Mouse (Mus musculus) liver, embryonic 15.5 days (tissue): Measurements from ENCODE around the gene Gsto2. TPM values are rescaled to one million over a fixed set of nuclear protein-coding genes. Genes with fewer than 3 reads are reported as not detected.
"Not testable (repeated sequence)": the region's sequence is repeated elsewhere in the genome, so short reads cannot be mapped to it uniquely, and the experiment has no call there.

Source experiments
- ATAC-seq: fragments of 200-750 bp; cut with Nextera tagmentation; 2 replicates; pipeline ENCODE4 v1.8.0; 2017; ENCODE audit warnings: moderate number of reproducible peaks, mild to moderate bottlenecking, moderate library complexity; ENCODE audit not compliant: insufficient read depth
- H3K27ac ChIP-seq: fragments of 300-500 bp; sonication (generic); replicated peaks from 2 replicates; pipeline ENCODE4 v1.5.1; 2015; ENCODE audit warnings: mild to moderate bottlenecking, inconsistent platforms
- H3K27me3 ChIP-seq: fragments of 300-500 bp; sonication (generic); 2 replicates; pipeline ENCODE4 v1.6.1; 2015; ENCODE audit warnings: mild to moderate bottlenecking, inconsistent platforms
- H3K36me3 ChIP-seq: fragments of 300-500 bp; sonication (generic); replicated peaks from 2 replicates; pipeline ENCODE4 v1.6.1; 2015; ENCODE audit warnings: moderate library complexity, mild to moderate bottlenecking, inconsistent platforms
- H3K4me1 ChIP-seq: fragments of 300-500 bp; sonication (generic); replicated peaks from 2 replicates; pipeline ENCODE4 v1.6.1; 2015; ENCODE audit warnings: inconsistent platforms
- H3K4me2 ChIP-seq: fragments of 300-500 bp; sonication (generic); 2 replicates; pipeline ENCODE4 v1.6.1; 2015; ENCODE audit warnings: moderate library complexity, mild to moderate bottlenecking, inconsistent platforms
- H3K4me3 ChIP-seq: fragments of 300-500 bp; sonication (generic); replicated peaks from 2 replicates; pipeline ENCODE4 v1.5.1; 2015; ENCODE audit warnings: mild to moderate bottlenecking, inconsistent platforms
- H3K9ac ChIP-seq: fragments of 300-500 bp; sonication (generic); 2 replicates; pipeline ENCODE4 v1.6.1; 2015; ENCODE audit warnings: moderate library complexity, mild to moderate bottlenecking, inconsistent platforms
- H3K9me3 ChIP-seq: fragments of 300-500 bp; sonication (generic); replicated peaks from 2 replicates; pipeline ENCODE4 v1.6.1; 2016; ENCODE audit warnings: inconsistent platforms
- WGBS: fragments of 180-500 bp; shearing (Covaris S2); methylation state at CpG from one replicate; pipeline ENCODE4 v1.1.7; 2015; ENCODE audit warnings: mixed read lengths; ENCODE audit not compliant: insufficient replicate concordance; 5-methylcytosine and 5-hydroxymethylcytosine counted together
- polyA plus RNA-seq: library from polyadenylated mRNA; unstranded; fragments of >200 nt; fragmentation: Nextera tagmentation; extraction: Ambion mirVana; gene quantifications from 2 replicates; pipeline ENCODE4 v1.2.1, GENCODE M21; 2015

Gsto2 gene
- polyA plus RNA-seq, 1 experiment from 2014 or later, result 0.13 TPM

DNA sequence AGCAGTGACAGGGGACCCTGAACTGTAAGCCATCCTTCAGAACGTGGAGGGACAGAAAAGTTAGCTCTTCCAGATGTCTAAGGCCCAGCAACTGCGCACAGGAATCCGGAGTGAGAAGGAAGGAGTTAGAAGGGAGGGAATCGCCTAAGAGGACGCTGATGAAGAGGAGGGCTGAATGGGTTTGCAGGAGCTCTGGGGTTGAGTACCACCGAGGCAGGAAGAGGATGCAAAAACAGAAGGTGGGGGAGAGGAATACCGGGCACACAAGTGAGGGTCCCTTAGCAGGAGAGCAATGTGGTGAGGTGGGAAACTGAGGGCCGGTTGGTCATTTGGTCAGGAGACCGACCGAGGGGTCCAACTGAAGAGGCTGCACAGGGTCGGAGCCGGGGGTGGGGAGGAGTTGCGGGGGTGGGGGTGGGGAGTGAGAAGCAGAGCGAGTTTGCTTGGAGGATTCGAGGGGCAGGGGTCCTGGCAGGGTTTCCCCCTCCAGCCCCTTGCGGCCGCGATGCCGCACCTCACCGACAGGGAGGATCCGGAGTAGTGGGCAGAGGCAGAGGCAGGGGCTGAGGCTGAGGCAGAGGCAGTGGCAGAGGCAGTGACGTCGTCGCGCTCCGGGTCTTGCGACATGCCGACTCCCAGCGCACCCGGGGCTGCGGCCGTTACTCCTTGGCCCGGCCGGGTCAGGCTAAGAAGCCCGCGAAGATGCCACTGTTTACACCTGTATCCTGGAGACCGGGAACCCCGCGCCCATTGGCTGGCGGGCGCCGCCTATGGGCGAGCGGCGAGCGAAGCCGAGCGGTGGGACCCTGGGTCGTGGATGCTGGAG, 28.4 kb upstream of the Gsto2 start:
- H3K27me3 ChIP-seq, result peaks cover 37% of the 10 kb centered on the region
- no peak overlapping the region for H3K9ac ChIP-seq
- H3K4me3 ChIP-seq, result peak overlapping the region; percentile 31
- 4% methylated on average over 49 of the region's 49 CpGs for WGBS
- H3K27ac ChIP-seq, result no peak overlapping the region
- H3K9me3 ChIP-seq, result no peaks in the 10 kb centered on the region
- H3K4me1 ChIP-seq, result peaks cover 9% of the 10 kb centered on the region; the same call in 1 of the 2 replicates
- no peaks in the 10 kb centered on the region for H3K36me3 ChIP-seq
- ATAC-seq, result no peak
- H3K4me2 ChIP-seq, result peak overlapping the region; percentile 65

GRCm38 (mm10) chr19:47837527-47837901, 27.8 kb upstream of the Gsto2 start:
- no peaks in the 10 kb centered on the region for H3K36me3 ChIP-seq
- H3K4me1 ChIP-seq, result peaks cover 9% of the 10 kb centered on the region; the same call in 1 of the 2 replicates
- H3K9ac ChIP-seq, result no peak overlapping the region
- no peaks in the 10 kb centered on the region for H3K9me3 ChIP-seq
- no peak overlapping the region for H3K27ac ChIP-seq
- ATAC-seq, result no peak
- peaks cover 37% of the 10 kb centered on the region for H3K27me3 ChIP-seq
- 2% methylated on average over 6 of the region's 6 CpGs for WGBS
- H3K4me3 ChIP-seq, result peak overlapping the region; percentile 31
- peak overlapping the region; percentile 65 for H3K4me2 ChIP-seq

DNA sequence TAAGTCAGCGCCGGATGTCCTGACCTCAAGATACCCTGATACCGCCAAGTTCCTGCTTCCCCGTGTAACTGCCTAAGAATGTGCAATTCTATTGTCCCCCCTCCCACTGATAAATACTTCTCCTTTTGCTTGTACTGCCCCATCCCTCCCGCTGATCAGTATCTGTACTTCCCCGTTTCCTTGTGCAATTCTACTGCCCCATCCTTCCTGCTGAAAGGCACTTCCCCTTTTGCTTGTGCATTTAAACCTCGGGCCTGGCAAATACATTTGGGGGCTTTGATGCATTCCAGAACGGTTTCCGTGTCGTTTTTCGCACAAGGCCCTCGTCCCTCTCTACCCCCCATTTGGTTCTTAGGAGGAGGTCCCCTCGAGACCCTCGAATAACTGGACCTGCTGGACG, 24.1 kb upstream of the Gsto2 start:
- 37% methylated on average over 15 of the region's 15 CpGs for WGBS
- not testable (repeated sequence) for H3K36me3 ChIP-seq, H3K4me2 ChIP-seq, H3K9me3 ChIP-seq, H3K9ac ChIP-seq, H3K27ac ChIP-seq, ATAC-seq, H3K4me3 ChIP-seq, H3K4me1 ChIP-seq
- peaks cover 27% of the 10 kb centered on the region for H3K27me3 ChIP-seq

DNA sequence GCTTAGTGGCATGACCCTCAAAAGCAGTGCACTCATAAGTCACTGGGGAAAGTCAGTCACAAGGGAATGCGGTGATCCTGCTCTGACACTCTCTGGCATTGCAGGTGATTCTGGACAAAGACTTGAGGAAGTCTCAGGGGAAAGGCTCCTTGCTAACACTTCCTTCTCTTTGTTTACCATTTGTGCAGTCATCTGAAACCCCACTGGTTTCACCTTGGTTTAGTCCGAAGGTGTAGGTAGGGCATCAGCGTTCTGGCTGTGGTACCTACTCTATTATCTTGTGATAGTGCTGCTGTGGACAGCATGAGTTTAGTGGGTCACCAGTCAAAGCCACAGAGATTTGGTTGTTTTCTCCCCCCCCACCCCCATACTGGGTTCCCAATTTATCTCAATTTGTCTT, 15.6 kb upstream of the Gsto2 start:
- Histone ChIP-seq H3K36me3 (no peaks in the 10 kb centered on the region), H3K9ac (no peak overlapping the region), H3K27me3 (peaks cover 12% of the 10 kb centered on the region), H3K9me3 (no peaks in the 10 kb centered on the region), H3K27ac (no peak overlapping the region), H3K4me3 (no peak overlapping the region), H3K4me2 (no peak overlapping the region), H3K4me1 (peaks cover 10% of the 10 kb centered on the region)
- WGBS, result 80% methylated on average over 3 of the region's 3 CpGs
- no peak for ATAC-seq

DNA sequence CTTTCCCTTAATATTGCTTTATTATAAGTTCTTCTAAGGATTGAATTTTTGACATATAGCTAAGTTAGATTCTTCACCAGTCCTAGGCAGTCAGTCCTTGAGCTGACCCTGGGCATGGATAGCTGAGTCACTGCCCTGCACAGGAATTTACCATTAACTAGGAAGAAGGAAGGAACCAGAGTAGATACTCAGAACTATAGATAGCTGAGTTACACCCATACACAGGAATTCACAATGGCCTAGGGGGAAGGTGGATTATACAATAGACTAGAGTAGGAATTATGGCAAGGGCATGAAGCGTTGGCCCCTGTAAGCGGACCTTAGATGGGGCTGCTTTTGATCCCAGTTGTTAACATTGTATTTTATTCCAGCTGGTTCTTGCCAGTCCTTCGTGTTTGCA, 13.2 kb upstream of the Gsto2 start:
- H3K9ac ChIP-seq, H3K4me3 ChIP-seq, ATAC-seq, H3K27ac ChIP-seq, H3K4me2 ChIP-seq, H3K9me3 ChIP-seq, H3K36me3 ChIP-seq: not testable (repeated sequence)
- 59% methylated on average over 3 of the region's 3 CpGs for WGBS
- H3K27me3 ChIP-seq, result peaks cover 12% of the 10 kb centered on the region
- H3K4me1 ChIP-seq, result peaks cover 24% of the 10 kb centered on the region

DNA sequence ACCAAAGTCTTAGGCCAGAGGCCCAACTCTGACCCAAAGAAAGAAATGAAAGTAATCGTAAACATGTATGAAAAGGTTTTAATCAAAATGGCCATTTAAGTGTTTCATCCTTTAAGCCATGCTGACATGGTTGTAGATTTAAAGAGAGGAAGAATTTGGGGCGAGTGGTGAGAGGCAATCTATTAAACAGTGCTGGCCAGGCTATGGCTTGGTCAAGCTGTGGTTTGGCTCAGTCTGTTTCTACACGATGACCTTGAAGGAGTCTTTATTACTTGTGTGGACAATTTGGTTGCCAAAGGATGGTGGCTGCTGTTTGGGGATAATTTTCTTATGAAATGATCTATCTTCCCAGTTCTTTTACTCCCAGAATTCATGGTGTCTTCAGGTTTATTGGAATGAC, 12.3 kb upstream of the Gsto2 start:
- 57% methylated on average over 3 of the region's 3 CpGs for WGBS
- H3K9ac ChIP-seq, result no peak overlapping the region
- ATAC-seq, result no peak
- H3K4me2 ChIP-seq, result no peak overlapping the region
- no peak overlapping the region for H3K27ac ChIP-seq
- H3K9me3 ChIP-seq, result no peaks in the 10 kb centered on the region
- H3K4me3 ChIP-seq, result no peak overlapping the region
- H3K36me3 ChIP-seq, result peaks cover 8% of the 10 kb centered on the region; the same call in 1 of the 2 replicates
- H3K27me3 ChIP-seq, result peaks cover 12% of the 10 kb centered on the region
- H3K4me1 ChIP-seq, result peaks cover 24% of the 10 kb centered on the region

- Histone ChIP-seq H3K27ac (no peak overlapping the region), H3K4me2 (peak overlapping the region; percentile 78), H3K9me3 (no peaks in the 10 kb centered on the region), H3K9ac (no peak overlapping the region), H3K4me3 (peak overlapping the region; percentile 58), H3K27me3 (peaks cover 12% of the 10 kb centered on the region), H3K4me1 (peaks cover 24% of the 10 kb centered on the region), H3K36me3 (peaks cover 17% of the 10 kb centered on the region; the same call in 1 of the 2 replicates)
- ATAC-seq, result peak; percentile 63
- 29% methylated on average over 13 of the region's 13 CpGs for WGBS
These were observed 11.2 kb upstream of the Gsto2 start for GRCm38 (mm10) chr19:47853951-47854795.

- peaks cover 12% of the 10 kb centered on the region for H3K27me3 ChIP-seq
- ATAC-seq, result peak; percentile 88
- peaks cover 26% of the 10 kb centered on the region; the same call in 1 of the 2 replicates for H3K36me3 ChIP-seq
- peak within 1 kb of the TSS; percentile 38 for H3K9ac ChIP-seq
- peak within 1 kb of the TSS; percentile 58 for H3K4me3 ChIP-seq
- peak within 1 kb of the TSS; percentile 65 for H3K27ac ChIP-seq
- peak within 1 kb of the TSS; percentile 78 for H3K4me2 ChIP-seq
- no peaks in the 10 kb centered on the region for H3K9me3 ChIP-seq
- under 1% methylated on average over 60 of the region's 60 CpGs for WGBS
- peaks cover 24% of the 10 kb centered on the region for H3K4me1 ChIP-seq
These were observed 10.2 kb upstream of the Gsto2 start, which contains the start of gene Gsto1 for GRCm38 (mm10) chr19:47854796-47855783. TSS of gene Gsto1 (plus strand) at chr19:47854970.

DNA sequence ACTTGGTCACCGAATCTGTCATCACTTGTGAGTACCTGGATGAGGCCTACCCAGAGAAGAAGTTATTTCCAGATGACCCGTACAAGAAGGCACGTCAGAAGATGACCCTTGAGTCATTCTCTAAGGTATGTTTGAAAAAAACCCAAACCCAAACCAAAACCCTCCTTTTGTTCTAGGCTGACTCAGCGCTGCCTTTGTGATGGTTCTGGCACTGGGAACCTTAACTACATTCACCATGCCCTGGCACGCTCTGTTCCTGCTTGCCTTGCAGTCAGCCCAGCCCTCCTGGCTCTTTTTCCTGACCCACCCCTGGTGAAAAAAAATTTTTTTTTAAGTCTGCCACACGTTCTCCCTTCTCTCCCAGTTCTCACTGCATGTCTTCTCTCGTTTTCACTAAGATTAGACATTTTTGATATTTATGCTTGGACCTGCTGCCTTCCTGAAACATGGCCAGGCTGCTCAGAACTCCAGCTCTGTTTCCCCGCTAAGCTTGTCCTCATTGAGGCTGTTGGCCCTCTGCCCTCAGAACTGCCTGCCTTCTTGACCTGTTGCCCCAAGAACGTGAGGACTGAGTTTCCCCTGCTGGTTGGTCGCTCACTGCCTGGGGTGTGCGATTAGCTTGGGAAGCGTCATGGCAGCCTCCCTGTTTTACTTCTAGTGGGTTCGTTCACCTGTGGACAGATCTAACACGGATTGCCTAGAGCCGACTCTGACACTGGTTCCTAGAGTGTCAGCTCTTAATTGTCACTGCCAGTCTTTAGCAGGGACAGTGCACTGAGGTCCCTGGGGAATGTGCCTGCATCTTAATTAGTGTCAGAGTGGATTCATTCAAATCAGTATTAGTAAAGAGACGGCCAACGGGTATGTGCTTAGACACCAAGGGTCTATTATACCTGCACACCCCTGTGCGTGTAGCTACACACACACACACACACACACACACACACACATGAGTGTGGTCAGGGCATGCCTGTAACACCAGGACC, 7.1 kb upstream of the Gsto2 start:
- no peak overlapping the region for H3K9ac ChIP-seq
- no peak for ATAC-seq
- H3K4me2 ChIP-seq, result no peak overlapping the region
- WGBS, result 75% methylated on average over 18 of the region's 18 CpGs
- H3K4me1 ChIP-seq, result peaks cover 24% of the 10 kb centered on the region
- peaks cover 34% of the 10 kb centered on the region for H3K36me3 ChIP-seq
- no peaks in the 10 kb centered on the region for H3K9me3 ChIP-seq
- no peak overlapping the region for H3K27ac ChIP-seq
- peaks cover 12% of the 10 kb centered on the region for H3K27me3 ChIP-seq
- no peak overlapping the region for H3K4me3 ChIP-seq
